Mouse (Mus musculus): ENCODE data around the gene Strbp.
A peak's percentile ranks its signal among the peaks of the same experiment; 100 is the strongest.
"Not testable (repeated sequence)": the region's sequence is repeated elsewhere in the genome, so short reads cannot be mapped to it uniquely, and the experiment has no call there.

The Strbp gene

DNA sequence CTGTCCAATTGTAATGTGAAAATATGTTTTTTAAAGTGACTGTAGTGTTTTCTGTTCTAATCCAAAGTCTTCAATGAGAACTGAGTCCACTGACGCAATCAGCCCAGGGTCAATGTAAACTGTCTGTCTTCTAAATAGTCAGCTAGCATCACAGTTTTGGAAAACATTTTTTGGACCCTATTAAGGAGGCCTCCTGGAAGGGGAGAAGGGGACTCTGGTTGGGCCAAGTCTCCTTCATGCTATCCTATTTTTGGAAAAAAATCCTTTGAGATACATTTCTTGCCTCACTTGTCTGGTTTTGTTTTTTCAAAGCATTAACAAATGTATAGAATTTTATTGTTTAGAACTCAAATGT is 184.4 kb downstream of the Strbp start:
- no peak for DNase-seq

DNA sequence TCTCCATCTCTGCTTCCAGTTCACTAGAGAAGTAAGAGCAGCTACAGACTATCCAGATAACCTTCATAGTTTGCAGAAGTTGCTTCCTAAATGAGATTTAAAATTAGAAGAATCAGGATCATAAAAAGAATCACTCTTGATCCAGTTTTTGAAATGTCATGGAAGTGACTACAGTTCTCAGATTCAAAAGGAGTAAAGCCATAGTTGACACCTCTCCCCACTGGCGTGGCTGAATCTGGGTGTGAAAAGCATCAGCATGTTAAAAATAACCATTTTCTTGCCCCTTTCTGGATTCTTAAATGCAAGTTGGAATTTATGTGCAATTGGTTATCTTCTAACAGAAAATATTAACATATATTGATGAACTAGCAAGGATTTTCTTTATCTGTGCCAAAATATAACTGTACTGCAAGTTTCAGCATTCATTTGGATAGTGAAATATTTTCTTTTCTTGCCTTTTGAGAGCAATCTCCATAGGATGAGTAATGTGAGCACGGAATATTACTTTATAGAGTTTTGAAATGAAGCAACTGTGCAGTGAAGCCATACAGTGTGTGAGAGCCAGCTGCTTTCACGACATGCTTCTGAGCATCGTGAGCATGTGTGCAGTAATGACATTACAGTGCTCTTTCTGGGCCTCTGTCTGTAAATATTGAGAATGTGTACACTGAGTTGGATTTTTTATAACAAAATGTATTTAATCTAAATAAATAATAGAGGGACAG is 184.9 kb downstream of the Strbp start:
- no peak for DNase-seq

DNA sequence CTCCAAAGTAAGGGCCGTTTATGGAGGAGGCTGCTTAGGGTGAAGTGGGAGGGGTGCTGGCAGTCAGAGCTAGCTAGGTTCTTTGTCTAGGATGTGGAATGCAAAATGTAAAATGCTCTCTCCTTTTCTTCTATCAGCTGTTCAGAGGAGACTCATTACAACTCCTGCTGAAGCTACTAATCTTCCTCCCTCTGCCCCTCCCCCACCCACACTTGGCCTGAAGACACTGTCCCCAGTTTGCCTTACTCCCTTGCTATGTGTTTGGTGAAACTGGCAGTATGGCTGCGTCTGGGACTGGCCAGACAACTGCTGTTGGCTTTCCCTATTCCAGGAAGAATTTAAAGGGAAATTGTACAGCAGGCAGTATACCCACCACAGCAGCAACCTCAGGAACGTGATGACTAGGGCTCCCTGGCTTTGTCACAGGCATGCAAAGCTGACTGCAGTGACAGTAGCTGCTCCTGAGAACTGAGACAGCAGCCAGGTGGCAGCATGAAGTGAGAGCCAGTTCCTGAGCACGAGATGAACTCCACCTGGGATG is 186.7 kb downstream of the Strbp start:
- DNase-seq, result peak; percentile 70 to 73

DNA sequence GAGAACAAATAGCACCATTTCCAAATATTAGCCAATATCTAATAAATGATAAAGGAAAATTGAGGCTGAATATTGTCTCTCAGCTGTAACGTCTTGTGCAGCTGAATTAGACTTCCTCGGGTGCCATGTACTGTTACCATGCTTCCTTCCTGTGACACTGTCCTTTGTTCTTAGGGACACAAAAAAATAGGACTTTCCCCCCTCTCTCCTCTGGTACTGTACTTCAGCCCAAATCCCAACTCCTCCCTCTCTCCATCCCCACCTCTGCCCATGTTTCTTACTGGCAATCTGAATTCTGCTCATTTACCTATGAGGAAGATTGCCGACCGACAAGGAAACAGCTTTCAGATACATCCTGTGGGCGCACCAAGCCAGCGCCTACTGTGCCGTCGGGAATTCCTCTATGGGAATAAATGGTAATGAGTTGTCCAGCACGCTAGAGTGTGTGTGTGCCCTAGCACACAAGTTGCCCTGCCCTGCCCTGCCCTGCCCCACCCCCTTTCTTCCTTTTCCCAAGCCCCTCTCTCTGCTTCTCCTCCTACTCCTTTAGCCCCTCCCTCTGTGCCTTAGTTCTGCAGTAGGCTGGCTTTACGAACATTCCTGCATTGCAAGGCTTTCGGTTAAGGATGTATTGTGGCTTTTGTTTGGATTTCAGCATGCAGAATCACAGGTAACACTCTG is 187.5 kb downstream of the Strbp start, which contains the start of gene Gpr21:
Gene Gpr21, plus strand, starts transcription at position 303 of the 681 bp plus-strand sequence.
- DNase-seq, result peak; percentile 12 to 23

DNA sequence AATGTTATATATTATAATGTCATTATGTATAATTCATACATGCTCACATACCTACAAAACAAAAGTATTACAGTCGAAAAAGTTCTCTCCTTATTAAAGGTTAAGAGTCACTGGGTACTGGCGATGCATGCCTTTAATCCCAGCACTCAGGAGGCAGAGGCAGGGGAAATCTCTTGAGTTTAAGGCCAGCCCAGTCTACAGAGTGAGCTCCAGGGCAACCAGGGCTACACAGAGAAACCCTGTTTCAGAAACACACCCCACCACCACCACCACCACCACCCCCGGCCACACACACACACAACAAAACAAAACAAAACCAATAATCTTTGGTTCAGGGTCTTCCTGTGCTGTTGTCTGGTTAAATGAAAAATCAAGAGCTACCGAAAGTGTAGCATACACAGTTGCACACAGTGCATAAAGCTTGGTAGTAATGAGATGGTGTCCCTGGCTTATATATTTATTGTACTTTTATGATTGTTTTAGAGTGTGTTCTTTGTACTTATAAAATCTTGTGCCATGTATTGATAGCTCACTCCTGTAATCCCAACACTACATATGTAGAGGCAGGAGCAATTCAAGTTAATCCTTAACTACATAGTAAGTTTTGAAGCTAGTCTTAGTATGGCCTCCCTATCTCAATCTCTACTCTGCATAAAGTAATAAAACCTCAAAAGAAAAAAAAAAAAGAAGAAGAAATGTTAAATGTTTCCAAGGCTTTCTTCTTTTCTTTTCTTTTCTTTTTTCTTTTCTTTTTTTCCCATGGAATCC is 192.3 kb downstream of the Strbp start:
- DNase-seq, result no peak

DNA sequence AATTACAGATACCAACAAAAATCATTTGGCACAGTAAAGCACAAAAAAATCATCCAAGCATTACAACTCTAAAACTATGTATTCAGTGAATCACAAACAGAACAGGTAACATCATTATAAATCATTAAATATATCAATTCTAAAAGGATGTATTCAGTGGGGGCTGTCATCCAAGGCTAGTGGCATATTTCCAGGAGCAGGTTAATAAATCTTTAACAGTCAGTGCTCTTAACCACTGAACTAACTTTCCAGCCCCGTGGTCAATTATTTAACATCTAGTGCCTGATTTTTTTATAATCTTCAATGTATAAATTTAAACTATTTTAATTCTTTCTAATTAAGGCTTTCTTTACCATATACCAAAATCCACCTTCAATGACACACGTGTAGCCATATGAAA is 197.8 kb downstream of the Strbp start:
- not testable (repeated sequence) for DNase-seq

DNA sequence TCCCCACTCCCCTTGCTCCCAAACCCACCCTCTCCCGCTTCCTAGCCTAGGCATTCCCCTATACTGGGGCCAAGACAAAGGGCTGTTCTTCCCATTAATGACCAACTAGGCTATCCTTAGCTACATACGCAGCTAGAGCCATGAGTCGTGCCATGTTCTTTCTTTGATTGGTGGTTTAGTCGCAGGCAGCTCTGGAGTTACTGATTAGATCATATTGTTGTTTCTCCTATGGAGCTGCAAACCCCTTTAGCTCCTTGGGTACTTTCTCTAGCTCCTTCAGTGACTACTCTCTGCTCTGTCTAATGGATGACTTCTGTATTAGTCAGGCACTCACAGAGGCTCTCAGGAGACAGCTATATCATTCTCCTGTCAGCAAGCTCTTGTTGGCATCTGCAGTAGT is 206.3 kb downstream of the Strbp start:
- DNase-seq, result no peak

DNA sequence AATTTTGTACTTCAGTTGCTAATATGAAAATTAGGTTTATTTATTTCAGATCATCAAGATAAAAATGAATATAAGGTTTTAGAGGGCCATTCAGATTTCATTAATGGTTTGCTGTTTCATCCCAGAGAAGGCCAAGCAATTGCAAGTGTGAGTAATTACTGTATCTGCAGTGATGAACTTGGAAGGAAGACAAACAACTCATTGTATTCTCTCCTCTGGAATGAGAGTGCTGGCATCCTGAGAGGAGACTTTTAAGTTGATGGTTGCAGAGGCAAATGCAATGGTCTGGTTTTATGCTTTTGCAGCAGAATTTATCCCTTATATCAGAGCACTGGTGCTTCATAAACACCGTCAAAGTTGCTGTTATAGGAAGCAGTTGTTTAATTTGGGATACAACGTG is 214.7 kb downstream of the Strbp start:
- DNase-seq, result no peak

DNA sequence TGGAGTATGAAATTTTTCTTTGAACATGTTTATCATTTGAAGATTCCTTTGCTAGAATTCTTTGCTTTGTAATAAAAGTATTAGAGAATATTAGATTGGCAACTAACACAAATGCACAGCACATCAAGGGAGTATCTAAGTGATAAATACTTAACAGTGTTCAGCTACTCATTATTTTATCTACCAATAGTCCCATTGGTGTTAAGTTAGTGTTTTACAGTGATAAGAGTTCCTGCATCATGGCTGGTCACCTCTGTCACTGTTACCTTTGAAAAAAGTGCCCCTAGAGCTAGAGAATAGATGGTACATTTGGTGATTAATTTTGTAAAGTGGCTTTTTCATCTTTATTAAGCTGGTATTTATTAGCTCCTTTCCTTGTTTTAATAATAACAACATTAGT is 217.3 kb downstream of the Strbp start:
- DNase-seq, result no peak

DNA sequence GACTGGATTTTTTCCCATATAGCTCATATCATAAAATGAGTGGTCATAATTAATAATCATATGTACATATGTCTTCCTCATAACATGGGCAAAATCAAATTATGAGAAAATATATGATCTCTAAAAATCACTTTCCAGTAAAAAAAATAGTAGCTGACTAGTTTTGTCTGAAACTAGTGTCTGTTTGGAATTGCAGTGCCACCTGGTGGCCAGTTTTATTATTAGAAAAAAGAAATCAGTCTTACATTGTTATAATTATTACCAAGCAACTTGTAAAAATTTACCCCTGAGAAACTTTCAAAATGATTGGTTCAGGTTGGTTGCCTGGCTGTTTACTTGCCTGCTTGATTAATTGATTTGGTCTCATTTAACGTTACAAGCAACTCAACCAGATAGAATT is 218.3 kb downstream of the Strbp start:
- DNase-seq, result peak; percentile 59 to 68

DNA sequence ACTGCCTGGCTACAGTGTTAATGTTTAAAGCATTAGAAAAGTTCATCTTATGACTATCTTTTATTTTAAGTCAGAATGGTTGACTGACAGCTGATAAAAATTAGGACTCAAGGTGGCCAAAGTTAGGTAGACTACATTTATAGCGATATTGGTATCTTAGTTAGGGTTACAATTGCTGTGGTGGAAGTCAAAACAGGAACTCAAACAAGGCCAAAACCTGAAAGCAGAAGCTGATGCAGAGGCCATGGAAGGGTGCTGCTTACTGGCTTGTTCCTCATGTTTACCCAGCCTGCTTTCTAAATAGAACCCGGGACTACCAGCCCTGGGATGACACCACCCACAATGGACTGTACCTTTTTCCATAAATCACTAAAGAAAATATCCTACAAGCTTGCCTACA is 219.5 kb downstream of the Strbp start:
- no peak for DNase-seq

DNA sequence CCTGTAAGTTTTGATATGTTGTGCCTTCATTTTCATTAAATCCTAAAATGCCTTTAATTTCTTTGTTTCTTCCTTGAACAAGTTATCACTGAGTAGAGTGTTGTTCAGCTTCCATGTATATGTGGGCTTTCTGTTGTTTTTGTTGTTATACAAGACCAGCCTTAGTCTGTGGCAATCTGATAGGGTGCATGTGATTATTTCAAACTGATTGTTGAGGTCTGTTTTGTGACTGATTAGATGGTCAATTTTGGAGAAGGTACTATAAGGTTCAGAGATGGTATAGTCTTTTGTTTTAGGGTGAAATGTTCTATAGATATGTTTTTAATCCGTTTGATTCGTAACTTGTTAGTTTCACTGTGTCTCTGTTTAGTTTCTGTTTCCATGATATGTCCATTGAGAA is 223.6 kb downstream of the Strbp start:
- DNase-seq, result no peak

DNA sequence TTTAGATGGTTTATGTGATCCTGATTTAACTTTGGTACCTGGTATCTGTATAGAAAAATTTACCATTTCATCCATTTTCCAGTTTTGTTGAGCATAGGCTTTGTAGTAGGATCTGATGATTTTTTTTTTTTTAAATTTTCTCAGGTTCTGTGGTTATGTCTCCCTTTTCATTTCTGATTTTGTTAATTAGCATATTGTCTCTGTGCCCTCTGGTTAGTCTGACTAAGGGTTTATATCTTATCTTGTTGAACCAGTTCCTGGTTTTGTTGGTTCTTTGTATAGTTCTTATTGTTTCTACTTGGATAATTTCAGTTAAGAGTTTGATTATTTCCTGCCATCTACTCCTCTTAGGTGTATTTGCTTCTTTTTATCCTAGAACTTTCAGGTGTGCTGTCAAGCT is 224.1 kb downstream of the Strbp start:
- DNase-seq, result no peak

DNA sequence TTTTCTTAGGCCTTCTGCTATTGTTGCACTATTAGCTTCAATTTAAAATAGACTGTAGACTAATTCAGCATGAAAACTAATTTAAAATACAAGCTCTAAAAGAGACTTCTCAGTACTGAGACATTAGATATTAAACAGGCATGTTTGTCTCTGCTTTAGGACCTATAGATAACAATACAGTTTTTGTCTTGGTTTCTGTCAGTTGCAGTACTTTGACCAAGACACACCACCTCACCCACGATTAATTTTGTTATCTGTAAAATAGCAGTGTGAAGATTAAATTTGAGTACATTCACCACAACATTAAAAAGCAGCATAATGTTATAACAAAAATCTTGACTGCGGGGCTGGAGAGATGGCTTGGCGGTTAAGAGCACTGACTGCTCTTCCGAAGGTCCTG is 237.4 kb downstream of the Strbp start:
- DNase-seq, result no peak

DNA sequence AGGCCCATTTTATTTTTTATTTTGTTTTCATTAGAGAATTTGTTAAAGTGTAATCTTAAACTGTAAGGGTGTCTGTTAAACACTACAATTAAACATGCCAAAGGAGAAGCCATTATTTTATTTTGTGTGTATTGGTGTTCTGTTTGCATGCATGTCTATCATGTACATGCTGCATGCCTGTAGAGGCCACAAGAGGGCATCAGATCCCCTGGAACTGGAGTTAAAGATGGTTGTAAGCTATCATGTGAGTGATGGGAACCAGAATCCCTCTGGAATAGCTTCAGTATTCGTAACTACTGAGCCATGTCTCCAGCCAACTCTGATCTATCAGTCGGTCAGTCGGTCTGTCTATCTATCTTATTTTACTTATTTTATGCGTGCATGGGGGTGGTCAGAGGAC is 243.0 kb downstream of the Strbp start:
- no peak for DNase-seq

DNA sequence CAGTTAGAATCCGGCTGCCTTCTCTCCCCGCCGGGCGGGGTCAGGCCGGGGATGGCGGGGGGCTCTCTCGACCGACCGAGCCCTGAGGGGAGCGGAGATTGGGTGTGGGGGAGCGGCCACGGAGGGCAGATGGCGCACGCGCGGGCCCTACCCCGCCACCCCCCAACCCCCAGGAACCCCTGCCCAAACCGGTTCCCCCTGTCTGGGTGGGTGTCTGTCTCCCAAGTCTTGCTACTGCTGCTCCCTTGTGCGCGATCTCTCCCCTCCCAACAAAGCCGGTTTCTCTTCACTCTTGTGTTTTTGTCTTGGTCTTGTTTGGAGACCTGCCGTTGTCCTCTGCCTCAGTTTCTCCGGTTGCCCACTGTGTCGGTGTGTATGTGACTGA is 251.3 kb downstream of the Strbp start:
- DNase-seq, result no peak

DNA sequence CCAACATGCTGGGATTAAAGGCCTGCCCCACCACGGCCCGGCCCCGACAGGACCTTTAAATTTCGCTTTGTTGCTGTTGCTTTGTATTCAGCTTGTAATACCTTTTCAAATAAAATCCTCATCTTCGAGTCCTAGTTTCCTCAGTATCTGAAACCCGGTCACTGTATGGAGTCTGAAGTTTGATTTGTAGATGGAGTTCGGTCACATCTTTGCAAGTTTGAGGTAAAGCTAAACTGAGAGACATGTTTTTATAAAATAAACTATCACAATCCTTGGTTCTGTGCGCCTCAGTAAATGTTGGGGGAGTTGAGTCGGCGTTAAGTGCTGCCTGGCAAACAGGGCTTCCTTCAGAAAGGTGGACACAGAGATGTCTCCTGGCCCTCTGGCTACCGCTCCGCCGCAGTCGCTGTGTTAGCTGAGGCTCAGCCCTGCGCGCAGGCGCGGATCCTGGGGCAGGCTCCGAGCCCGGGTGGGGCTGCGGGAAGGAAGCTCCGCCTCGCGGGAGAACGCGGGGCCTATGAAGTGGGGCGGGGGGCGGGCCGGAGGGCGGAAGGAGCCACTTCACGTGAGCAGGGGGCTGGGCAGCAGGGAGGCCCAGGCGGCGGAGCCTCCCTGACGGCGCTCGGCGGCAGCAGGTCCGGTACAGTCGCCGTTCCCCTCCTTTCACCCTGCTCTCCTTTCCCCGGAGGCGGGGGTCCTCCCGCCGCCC is 251.8 kb downstream of the Strbp start:
- peak; percentile 96 for DNase-seq

DNA sequence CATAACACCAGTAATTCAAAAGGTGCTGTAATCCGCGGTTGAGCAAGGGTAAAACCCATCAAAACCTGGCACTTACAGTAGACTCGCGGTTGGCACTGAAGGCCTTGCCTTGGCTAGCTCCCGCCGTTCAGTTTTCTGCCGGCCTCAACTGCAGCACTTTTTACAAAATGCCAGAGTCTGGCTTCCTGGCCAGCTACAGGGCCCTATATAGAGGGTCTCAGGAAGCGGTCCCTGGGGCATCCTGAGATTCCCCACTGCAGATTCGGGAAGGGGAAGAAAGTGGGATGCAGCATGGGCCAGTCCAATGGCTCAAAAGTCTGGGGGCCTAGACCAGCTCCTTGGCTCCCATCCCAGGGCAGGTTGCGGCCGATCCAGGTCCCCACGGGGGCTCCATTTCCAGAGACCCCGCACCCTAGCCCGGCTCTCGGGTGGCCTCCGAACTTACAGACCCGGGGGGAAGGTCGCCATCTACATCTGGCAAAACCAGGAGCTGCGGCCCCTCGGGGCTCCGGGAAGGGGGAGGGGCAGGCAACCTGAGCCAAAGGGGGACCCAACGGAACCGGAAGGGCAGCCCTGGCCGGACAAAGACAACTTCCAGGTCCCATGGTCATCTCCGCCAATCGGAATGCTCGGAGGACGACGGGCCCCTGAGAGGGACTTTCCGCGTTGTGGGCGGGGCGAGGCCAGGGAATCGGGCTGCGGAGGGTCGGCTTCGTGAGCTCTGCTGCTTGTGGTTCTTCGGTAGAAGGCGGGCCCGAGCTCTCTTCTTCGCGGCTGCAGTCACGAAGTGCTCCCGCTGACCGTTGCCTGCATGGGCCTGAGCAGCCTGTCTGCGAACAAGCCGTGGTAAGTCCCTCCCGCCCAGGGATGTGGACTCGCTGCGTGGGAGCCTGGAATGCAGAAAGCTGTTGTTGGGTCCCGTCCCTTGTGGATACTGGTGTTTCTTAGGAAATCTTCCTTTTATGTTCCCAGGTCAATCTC is 260.8 kb downstream of the Strbp start, which contains the start of the genes Zbtb26, Zbtb6 and Rabgap1:
Gene Zbtb26, minus strand, starts transcription at position 525 of the 981 bp plus-strand sequence.
Gene Zbtb6, minus strand, starts transcription at position 561 of the 981 bp plus-strand sequence.
Gene Rabgap1, plus strand, starts transcription at position 669 of the 981 bp plus-strand sequence.
- peak; percentile 96 to 97 for DNase-seq
